In genomic region chr4:95487323-95487722, GRCm38 (mm10) we compare ENCODE assay signal across 12 mouse cellular contexts.
DNase-seq lines count a peak whose midpoint lies in the region; ATAC-seq lines count a peak whose summit lies in the region.
"Had no signal": no experiment of that assay in that cellular context is flagged by ENCODE, and none has a peak within 500 bp of the region (broad histone marks: within the 10 kb centered on the region; RNA-seq: fewer than 3 reads in every experiment).

No protein-coding gene starts in this region.

- H3K27me3 ChIP-seq in kidney, embryonic 14.5 days (ENCODE audit: control insufficient read depth, insufficient read depth, low read length) = no peaks in the 10 kb centered on the region
- H3K27me3 ChIP-seq: limb, embryonic 12.5 days had no signal

- no peaks in the 10 kb centered on the region for H3K36me3 ChIP-seq in kidney, embryonic 14.5 days (ENCODE audit: control insufficient read depth, insufficient read depth, low read length)
- H3K36me3 ChIP-seq: forebrain, embryonic 10.5 days; limb, embryonic 12.5 days had no signal

- H3K27ac ChIP-seq in kidney, embryonic 14.5 days (ENCODE audit: low read depth, low read length) = no peak overlapping the region
- H3K27ac ChIP-seq: forebrain, embryonic 10.5 days; limb, embryonic 12.5 days had no signal

- H3K4me1 ChIP-seq in kidney, embryonic 14.5 days (ENCODE audit: control insufficient read depth, insufficient read depth, low read length) = peaks cover 7% of the 10 kb centered on the region; the same call in 1 of the 2 replicates

- H3K4me3 ChIP-seq in kidney, embryonic 14.5 days (ENCODE audit: low read length) = no peak overlapping the region
- H3K4me3 ChIP-seq: forebrain, embryonic 10.5 days; limb, embryonic 12.5 days had no signal

- no peak overlapping the region for H3K9ac ChIP-seq in kidney, embryonic 14.5 days (ENCODE audit: low read depth, low read length)
- H3K9ac ChIP-seq: limb, embryonic 12.5 days had no signal

- DNase-seq in adrenal gland, adult 2 months = peak; percentile 22
- DNase-seq in adrenal gland, adult 18-20 months (ENCODE audit: low spot score in 2 of 2) = no peak
- peak; percentile 1 to 40 for DNase-seq in kidney, postnatal 25 days
- DNase-seq in ovary, postnatal 36 days (ENCODE audit: low spot score) = peak; percentile 24
- DNase-seq in ovary, postnatal 10 days (ENCODE audit: low spot score) = no peak
- DNase-seq in yolk sac, embryonic 10.5 days (ENCODE audit: low spot score) = peak; percentile 17
- no peak for DNase-seq in gastrocnemius, postnatal 25 days
- DNase-seq: heart, postnatal 10 days; kidney, postnatal 14 days had no signal

- ATAC-seq in kidney, embryonic 14.5 days (ENCODE audit: low FRiP score, low TSS enrichment) = no peak

- no peak overlapping the region for H3K4me2 ChIP-seq in kidney, embryonic 14.5 days (replicated peaks; ENCODE audit: low read depth, low read length)
- H3K4me2 ChIP-seq: limb, embryonic 12.5 days had no signal

- H3K9me3 ChIP-seq in kidney, embryonic 14.5 days (ENCODE audit: control insufficient read depth, low read length) = no peaks in the 10 kb centered on the region
- H3K9me3 ChIP-seq: forebrain, embryonic 10.5 days; limb, embryonic 12.5 days had no signal

- WGBS in kidney, embryonic 14.5 days = 80% methylated on average over 7 of the region's 7 CpGs

Comparison
In these comparisons a context has a peak if more than half of its experiments do, and no peak if none do; other contexts are left out.
1. DNase-seq: peak in adrenal gland, adult 2 months (single experiment), kidney, postnatal 25 days (2 of 2), ovary, postnatal 36 days (single experiment) and yolk sac, embryonic 10.5 days (single experiment); none in adrenal gland, adult 18-20 months (0 of 2), ovary, postnatal 10 days (single experiment) and gastrocnemius, postnatal 25 days (single experiment).